Mouse (Mus musculus) 3T3-L1 (cell line): ENCODE results near the gene Armc9.

Source experiments
- DNase-seq: peaks from one replicate; pipeline ENCODE4 v3.0.0-alpha.2; 2015; ENCODE audit warnings: low read depth, low spot score

The Armc9 gene

DNA sequence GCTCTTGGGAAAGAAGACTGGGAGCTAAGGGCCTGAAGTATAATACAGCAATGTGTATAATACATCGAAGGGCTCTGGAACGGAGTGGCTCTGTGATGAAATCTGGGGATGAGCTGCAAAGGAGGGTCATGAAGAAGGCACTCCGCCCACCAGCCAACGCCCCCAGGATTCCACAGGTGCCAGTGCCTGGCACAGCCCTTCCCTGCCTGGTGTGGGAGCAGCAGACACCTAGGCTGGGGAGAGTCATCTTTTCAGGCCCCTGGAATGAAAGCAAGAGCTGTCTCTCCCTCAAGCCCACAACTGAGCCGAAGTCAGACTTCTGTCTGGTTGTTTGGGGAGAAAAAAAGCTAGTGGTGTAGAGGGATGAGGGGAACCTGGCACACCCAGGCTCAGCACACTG lies 122.5 kb downstream of the Armc9 start:
- no peak for DNase-seq

DNA sequence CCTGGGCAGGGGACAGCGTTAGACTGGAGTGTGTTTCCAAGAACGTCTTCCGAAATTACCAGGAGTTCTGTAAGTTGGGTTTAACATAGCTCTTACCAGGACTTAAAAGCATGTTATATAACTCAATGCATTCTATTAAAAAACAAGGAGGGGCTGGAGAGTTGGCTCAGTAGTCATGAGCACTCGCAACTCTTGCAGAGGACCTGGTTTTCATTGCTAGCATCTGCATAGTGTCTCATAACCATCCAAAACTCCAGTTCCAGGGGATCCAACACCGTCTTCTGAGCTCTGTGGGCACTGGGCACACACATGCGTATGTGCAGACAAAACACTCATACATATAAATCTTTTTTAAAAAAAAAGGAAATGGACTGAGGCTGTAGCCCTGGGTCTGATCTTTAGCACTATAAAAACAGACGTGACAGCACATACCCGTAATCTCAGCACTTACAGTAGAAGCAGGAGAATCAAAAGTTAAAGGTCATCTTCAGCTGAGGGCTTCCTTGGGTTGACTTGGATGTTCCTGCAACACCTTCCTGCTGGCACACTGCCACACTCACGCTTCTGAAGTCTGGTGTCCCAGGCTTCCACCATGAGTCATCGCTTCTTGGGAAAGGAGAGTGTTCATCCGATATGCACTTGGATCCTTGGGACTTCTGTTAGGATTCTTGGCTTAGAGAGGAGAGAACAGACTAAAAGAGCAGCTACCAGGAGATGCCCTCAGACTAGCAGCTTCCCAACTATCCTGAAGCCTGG lies 127.4 kb downstream of the Armc9 start:
- DNase-seq, result peak; percentile 44

DNA sequence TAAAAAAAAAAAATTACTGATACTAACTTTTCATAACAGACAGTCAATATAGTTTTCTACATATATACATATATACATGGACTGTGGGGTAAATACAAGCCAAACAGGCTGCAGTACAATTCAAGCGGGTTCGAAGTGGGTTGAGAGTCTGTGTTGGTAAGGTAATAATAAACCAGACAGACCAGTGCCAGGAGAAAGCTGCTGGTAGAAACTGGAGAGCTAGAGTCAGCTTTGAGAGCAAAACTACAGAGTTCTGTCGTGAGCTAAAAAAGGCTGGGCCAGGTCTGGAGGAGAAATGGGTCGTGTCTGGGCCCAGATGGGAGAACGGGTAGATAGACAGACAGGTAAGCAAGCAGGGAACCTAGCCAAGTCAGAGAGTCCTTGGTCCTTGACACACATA lies 129.5 kb downstream of the Armc9 start:
- no peak for DNase-seq

DNA sequence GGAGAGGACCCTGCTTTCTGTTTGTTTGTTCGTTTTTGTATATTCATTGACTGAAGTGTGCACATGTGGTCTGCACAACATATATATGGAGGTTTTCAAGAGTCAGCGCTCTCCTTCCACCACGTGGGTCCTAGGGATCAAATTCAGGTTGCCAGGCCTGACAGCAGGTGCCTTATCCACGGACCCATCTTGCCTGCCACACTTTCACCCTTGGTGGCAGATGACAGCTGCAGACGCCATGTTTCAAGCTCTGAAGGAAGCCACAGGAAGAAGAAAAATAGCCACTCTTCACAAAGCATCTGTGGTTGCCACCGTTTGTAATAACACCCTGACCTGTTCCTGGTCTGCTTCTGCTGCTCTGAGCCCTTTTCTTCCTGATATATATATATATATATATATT lies 130.7 kb downstream of the Armc9 start:
- DNase-seq, result no peak

DNA sequence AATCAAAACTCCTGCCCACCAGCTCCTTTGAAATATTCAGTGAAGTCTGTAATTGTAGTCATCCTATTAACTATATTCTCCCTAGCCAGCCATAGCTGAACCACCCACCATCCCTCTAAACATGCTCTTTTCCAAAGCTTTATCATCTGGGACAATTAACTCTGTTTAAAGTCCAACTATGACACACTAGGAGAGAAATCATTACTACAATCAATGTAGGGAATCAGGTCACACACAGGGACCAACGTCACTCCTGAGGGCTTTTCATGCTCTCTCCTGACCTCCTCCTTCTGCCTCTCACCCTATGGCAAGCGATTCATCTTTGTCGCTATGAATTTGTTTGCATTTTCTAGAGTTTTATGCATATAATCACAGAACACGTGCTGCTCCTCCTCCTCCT lies 132.9 kb downstream of the Armc9 start:
- DNase-seq, result no peak

DNA sequence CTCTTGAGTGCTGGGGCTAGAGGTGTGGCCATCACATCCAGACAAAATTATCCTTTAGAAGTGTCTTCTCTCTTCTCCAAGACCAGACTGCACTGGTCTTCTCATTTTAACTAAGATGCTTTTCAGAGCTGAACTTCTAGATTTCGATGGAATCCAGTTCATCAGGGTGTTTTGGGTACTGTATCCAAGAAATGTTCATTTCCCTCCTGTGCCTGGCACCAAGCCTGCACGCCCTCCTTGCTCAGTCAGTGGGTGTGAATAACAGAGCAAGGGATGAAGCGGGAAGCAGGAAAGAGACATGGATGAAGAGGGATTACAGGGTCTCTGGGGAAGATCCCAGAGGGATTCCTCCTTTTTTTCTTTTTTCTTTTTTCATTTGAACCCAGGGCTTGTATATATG lies 135.9 kb downstream of the Armc9 start:
- DNase-seq, result no peak

DNA sequence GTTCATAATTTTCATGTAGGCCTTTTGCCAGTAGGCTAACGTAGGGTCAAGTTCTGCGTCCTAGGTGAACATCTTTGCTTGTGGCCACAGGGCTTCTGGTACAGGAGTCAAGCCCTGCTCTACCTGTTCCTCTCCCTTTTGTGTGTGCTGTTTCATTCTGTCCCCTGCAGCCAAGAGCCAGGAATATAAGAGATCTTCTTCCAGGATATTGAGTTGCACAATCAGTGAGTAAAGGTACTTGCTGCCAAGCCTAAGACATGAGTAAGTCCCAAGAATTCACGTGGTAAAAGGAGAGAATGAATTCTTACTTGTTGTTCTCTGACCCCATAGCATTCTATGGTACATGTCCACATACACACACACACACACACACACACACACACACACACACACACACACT lies 138.5 kb downstream of the Armc9 start:
- DNase-seq, result peak; percentile 72

DNA sequence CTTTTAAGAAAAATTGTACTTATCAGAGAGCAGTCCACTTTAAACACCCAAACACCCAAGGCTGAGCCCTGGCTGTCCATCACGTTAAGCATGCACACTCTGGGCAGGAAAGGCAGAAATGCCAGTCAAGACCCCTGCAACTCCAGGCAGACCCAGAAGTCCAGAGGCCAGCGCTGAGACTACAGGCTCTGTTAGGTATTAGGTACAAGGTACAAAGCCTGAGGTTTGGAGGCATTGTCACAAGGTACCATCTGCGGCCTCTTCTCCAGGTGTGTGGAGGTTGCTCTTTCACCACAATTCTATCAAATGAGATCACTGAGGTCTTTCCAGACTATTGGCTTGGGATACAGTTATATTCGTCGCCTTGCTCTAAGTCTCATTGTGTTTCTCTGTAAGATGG lies 139.3 kb downstream of the Armc9 start:
- DNase-seq, result no peak

DNA sequence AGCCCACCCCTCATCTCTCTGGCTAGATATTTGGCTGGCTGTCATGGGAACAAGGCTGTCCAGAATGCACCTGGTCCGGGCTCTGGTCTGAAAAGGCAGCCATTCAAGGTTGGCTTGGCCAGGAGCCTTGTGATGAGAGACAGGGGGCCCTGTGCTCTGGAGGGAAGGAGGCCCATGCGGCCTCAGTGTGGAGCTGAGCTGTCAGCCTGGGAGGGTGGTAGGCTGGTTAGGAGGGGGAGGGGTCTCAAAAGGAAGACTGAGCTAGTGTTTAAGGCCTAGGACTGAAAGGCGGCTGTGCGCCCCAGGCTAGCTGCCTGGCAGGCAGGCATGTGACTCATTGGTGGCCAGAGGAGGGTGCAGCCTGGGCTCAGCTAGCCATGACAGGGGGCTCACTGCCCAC lies 139.9 kb downstream of the Armc9 start:
- no peak for DNase-seq

DNA sequence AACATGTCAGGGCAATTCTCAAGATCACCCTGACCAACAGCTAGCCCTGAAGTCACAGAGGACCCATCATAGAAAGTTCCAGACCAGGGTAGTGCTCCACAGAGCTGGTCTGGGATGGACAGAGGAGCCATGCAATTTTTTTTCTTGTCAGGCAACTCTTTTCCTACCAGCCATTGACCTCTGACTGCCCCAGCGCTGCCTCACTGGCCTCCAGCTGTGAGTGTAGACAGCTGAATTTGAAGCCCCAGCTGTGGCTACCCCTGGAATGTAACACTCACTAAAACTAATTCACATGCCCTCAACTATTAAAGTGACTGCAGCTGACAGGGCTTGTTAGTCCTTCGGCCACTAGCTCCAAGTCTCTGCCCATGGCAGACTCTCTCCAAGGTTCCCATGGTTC lies 145.5 kb downstream of the Armc9 start:
- DNase-seq, result peak; percentile 33

DNA sequence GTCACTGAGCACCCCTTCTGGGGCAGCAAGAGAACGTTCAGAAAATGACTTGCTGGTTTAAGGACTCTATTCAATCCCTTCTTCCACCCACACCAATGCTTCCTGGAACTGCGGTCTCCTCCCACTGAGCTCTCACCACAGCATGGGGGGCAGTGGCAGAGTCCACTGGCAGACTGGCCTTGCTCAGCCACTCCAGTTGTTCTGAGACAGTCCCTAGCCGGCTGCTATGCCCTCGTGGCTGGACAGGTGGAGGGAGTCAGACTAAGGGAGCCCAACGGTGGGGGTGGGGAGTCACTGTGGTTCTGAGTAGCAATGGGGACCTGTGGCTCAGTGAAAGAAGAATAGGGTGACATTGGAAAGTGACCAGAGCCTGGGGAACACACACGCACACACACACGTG lies 146.2 kb downstream of the Armc9 start:
- no peak for DNase-seq

DNA sequence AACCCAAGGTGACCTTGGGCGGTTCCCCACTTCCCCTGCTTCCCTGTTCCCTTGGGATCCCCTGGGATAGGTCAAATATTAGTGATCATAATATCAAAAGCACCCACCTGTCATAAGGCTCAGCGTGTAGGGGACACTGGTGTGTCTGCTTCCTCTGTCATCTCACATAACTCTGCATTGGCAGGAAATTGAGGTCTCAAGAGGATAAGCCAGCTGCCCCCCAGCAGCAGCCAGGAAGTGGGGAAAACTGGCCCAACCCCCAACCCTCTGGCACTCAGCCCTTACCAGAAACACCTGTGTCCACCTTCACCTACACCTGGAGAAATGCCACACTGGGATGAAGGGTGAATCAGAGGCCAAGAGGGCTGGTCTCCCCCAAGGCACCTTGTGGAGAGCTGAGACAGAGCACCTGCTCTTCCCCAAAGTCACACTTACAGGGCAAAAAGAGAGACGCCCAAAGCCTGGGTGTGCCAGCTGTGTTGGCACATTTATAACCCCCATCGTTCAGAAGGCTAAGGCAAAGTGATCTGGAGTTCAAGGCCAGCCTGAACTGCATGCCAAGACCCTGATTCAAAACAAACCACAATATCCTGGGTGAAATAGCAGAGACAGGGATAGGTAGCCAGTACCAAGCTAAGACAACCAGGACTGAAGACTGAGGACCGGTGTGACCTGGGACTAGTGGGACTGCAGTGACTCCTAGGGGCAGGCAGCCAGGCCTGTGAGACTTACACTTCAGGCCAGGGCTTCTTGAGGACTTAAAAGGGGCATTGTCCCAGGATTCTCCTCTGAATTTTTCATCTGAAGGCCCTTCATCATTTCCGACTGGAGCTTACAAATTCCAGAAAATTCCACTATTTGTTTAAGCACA lies 146.9 kb downstream of the Armc9 start:
- peak; percentile 28 for DNase-seq

DNA sequence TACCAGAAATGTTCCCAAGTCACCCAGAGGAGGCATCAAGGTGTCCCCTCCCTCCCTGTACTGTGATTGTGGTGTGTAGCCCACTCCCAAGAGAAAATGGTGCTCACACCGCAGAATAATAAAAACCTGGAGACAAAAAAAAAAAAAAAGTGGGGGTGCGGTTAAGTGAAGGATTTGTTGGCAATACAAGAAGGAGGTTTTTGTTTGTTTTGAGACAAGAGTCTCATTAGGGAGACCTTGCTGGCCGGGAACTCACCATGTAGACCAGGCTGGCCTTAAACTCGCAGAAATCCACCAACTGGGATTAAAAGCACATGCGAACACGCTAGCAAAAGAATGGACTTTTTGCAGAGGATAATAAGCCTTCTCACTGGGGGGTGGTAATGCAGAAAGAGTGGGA lies 148.0 kb downstream of the Armc9 start, which contains the start of gene B3gnt7:
TSS of gene B3gnt7 (plus strand) at position 301 of the 400 bp plus-strand sequence.
- DNase-seq, result no peak

DNA sequence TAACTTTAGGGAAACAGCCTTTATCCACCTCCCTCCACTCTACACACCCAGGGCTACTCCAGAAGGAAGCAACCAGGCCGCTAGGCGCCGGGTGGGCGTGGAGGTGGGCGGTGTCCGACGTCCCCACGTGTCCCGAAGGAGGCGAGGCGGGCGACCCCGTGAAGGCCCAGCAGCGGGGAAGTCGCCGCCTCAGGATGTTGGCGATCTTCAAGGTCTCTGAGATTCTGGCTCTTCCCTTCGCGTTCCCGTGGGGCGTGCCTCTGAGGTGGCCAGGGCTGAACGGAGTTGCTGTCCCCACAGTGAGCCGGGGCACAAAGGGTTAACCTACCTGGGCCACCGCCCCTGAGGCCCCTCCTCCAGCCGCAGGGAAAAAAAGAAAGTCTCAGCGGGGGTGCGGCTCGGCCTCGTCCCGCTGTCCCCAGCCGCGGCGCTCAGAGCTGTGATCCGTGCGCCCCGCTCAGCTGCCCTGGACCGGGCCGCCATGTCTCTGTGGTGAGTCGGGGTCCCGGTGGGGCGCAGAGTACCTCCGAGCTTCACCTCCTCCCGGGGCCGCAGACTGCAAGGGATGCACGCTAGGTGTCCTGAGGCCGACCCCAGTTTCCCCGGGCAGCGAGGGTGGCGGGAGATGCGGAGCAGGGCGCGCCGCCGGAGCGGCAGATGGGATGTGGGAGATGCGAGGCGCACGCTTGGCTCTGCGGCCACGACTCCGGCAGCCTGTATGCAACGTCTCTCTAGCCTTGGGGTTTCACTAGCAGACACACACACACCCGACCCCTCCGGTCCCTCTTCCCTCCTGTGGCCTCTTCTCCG lies 148.7 kb downstream of the Armc9 start:
- DNase-seq, result no peak

DNA sequence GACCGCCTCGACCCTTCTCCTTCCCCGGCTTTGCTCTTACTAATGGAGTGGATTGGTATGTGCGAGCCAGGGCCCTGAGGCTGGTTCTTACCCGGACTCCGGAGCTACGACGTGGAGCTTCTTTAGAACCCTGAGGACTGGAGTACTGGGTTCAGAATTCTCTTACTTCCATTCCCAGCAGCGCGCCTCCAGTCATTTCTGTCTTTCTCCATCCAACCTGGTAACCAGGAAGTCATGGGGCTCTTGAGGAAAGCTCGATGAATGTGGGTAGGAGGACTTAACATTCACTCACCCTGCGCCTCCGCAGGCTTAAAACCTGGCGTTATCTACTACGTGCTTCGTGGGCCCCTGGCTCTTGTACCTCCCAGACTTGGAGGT lies 149.3 kb downstream of the Armc9 start:
- no peak for DNase-seq

DNA sequence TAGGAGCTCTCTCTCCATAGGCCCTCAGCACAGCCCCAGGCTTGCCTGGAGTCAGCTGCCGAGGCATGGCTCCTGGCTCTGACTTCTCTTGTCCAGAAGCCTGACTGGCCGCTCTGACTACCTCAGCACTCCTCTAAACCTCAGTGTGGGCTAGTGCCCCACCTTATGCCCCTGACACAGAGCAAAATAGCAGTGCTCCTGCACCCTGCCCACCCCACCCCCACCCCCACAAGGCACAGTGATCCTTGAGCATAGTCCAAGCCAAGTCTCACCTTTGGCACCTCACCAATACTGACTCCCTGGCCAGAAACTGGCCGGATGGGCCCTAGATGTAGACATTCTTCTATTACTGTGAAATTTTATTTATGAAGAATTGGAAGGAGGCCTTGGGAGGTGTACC lies 152.1 kb downstream of the Armc9 start:
- DNase-seq, result no peak

DNA sequence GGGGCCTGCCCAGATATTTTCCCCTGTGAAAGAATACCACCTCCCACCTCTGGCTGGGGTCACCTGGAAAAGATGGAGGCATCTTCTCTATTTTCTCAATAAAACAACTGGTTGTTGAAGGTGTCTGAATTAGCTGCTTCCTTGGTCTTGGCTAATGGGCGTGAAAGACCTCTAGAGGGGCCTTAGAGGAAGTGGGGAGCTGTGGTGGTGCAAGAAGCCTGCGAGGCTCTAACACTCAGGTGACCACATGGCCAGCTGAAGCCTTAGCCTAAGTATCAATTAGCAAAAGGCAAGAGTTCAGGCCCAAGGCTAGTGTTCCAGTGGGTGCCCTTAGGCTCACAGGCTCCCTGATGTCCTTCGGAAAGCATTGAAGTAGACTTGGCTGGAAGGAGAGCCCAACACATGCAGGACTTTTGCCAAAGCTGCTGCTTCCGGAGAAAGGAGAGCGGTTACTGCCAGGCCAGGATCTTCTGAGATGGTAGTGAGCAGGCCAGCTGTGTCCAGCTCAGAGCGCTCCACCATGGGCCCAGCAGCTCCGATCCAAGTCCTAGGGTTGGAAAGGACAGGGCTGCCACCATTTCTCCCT lies 152.7 kb downstream of the Armc9 start:
- DNase-seq, result no peak

DNA sequence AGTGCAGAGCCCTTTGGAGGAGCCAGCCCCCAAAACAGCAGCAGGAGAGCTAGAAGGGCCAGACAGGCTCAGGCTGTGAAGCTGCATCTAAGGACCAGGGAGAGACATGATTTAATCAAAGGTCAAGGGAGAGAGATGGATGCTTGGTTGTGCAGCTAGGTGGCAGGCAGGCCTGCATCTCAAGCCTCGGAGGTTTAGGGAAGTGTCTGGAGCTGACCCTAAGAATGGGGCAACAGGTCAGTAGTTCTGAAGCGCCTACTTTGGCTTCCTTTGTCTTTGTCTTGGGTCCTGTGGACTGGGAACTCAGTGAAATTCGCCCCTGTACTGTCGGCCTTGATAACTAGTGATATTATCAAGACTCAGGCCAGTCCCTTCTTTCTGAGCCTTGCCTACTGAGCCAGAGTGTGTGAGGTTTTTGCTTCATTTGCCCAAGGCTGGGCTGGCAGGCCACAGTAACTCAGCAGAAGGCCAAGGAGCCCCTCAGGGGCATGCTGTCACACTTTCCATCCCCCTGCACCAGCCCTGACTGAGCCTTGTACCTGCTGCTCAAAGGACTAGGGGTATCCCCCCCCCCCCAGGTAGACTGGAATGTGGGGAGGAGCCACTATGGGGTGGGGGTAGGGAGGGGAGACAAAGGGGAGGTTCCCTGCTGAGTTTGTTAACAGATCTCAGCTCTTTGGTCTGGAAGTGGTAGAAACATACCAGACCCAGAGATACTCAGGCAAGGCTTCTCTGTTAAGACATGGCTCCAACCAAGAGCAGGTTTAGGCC lies 153.5 kb downstream of the Armc9 start:
- DNase-seq, result no peak

DNA sequence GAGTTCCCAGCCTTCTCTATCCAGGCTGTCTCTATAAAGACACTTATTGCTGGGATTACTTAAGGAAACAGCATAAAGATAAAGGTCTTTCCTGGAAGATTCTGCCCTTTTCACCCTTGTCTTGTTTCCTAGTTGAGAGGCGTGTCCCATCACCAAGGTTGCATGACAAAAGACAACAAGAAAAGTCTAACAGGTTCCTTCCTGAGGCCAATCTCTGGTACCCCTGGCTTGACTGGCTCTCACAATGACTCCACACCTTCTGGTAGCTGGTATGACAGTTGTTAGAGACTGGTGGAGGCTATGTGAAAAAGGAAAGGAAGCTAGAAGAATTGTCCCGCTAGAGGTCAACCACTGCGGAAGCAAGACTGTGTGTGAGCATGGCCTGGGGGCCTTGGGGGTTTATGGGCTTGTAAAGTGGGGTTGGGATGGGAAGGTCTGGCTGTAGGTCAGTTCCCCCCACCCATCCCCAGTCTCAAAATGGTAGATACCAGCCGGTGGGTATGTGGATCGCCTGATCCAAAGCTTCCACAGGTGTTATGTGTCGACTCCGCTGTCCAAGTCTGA lies 154.8 kb downstream of the Armc9 start:
- DNase-seq, result no peak

DNA sequence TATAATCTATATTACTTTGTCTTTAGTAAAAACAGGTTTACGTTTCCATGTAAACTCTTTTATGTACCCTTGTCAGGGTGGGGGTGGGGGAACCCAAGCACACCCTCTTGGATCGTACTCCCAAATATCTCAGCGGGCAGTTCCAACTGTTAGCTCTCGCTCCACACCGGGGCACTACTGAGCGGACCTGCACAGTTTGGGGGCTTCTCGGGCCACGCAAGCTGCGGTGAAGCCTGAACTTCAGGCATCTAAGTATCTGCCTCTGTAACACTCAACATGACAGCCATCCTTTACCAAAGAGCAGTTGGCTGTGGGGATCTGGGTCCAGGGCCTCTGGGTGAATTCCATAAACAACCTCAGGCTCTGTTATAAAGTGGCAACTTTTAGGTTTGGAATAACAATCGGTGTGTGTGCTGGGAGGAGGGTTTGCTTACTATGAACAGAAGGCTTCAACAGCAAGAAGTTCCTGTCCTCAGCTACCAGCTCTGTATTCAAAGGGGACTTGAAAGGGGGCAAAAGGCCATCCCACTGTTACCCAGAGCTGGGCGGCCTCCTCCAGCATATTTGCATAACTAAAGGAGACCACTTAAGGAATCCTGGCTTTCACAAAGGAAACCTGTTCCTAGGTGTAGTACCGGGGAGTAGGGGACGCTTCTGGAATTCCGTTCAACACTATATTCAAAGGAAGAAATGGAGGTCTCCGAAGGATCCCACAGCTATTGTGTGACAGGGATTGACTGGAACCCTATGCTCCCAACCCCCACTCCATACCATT lies 156.1 kb downstream of the Armc9 start:
- no peak for DNase-seq
